Mouse (Mus musculus) erythroblast, embryonic 14.5 days (primary cell): ENCODE results near the gene Ambra1.

Experiments
- GATA1 ChIP-seq: IDR thresholded peaks from 2 replicates; pipeline ENCODE4 v1.6.1; 2012; ENCODE audit warnings: low read length, inconsistent platforms, mixed read lengths
- TAL1 ChIP-seq: IDR thresholded peaks from 3 replicates; pipeline ENCODE4 v1.6.1; 2012; ENCODE audit warnings: low read length, inconsistent platforms, mixed read lengths

DNA sequence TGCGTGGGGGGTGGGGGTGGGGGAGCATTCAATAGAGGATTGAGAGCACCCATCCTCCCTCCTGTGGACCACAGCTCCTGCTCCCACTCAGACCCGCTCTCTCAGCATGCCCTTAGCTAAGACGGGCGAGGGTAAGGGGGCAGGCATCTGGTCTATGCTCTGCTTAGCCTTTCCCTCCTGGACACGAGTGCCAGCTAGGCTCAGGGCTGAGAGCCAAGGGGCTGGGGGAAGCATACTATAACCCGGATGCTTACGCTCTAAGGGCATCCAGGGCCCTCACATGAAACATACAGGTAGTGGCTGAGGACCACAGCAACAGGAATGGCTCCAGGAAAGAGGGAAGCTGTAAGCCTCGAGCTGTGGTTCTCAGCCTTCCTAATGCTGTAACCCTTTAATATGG is 228.1 kb downstream of the Ambra1 start:
- TF ChIP-seq GATA1 (no peak), TAL1 (no peak)
